Mouse (Mus musculus) midbrain, embryonic 15.5 days (tissue): ENCODE results near the gene Phlpp1. TPM values are rescaled to one million over a fixed set of nuclear protein-coding genes. Genes with fewer than 3 reads are reported as not detected.

Experiments
- ATAC-seq: fragments of 200-750 bp; cut with Nextera tagmentation; replicated peaks from 2 replicates; pipeline ENCODE4 v1.8.0; 2017; ENCODE audit warnings: moderate TSS enrichment
- H3K27ac ChIP-seq: fragments of 300-500 bp; sonication (generic); 2 replicates; pipeline ENCODE4 v1.5.1; 2015; ENCODE audit warnings: mild to moderate bottlenecking, inconsistent platforms
- H3K27me3 ChIP-seq: fragments of 300-500 bp; sonication (generic); replicated peaks from 2 replicates; pipeline ENCODE4 v1.6.1; 2015; ENCODE audit warnings: inconsistent platforms
- H3K36me3 ChIP-seq: fragments of 300-500 bp; sonication (generic); replicated peaks from 2 replicates; pipeline ENCODE4 v1.6.1; 2015; ENCODE audit warnings: inconsistent platforms
- H3K4me1 ChIP-seq: fragments of 300-500 bp; sonication (generic); 2 replicates; pipeline ENCODE4 v1.6.1; 2015; ENCODE audit warnings: inconsistent platforms
- H3K4me2 ChIP-seq: fragments of 300-500 bp; sonication (generic); 2 replicates; pipeline ENCODE4 v1.6.1; 2015; ENCODE audit warnings: inconsistent platforms, mild to moderate bottlenecking, moderate library complexity
- H3K4me3 ChIP-seq: fragments of 300-500 bp; sonication (generic); 2 replicates; pipeline ENCODE4 v1.5.1; 2015; ENCODE audit warnings: mild to moderate bottlenecking, inconsistent platforms
- H3K9ac ChIP-seq: fragments of 300-500 bp; sonication (generic); 2 replicates; pipeline ENCODE4 v1.6.1; 2015; ENCODE audit warnings: mild to moderate bottlenecking, inconsistent platforms
- H3K9me3 ChIP-seq: fragments of 300-500 bp; sonication (generic); 2 replicates; pipeline ENCODE4 v1.6.1; 2016; ENCODE audit warnings: inconsistent platforms
- WGBS: fragments of 180-500 bp; shearing (Covaris S2); methylation state at CpG from one replicate; pipeline ENCODE4 v1.1.7; 2015; ENCODE audit warnings: mixed read lengths; 5-methylcytosine and 5-hydroxymethylcytosine counted together
- polyA plus RNA-seq: library from polyadenylated mRNA; unstranded; fragments of >200 nt; fragmentation: Nextera tagmentation; extraction: Ambion mirVana; gene quantifications from 2 replicates; pipeline ENCODE4 v1.2.1, GENCODE M21; 2015

The Phlpp1 gene
- polyA plus RNA-seq, 1 experiment from 2014 or later = 8.0 TPM

DNA sequence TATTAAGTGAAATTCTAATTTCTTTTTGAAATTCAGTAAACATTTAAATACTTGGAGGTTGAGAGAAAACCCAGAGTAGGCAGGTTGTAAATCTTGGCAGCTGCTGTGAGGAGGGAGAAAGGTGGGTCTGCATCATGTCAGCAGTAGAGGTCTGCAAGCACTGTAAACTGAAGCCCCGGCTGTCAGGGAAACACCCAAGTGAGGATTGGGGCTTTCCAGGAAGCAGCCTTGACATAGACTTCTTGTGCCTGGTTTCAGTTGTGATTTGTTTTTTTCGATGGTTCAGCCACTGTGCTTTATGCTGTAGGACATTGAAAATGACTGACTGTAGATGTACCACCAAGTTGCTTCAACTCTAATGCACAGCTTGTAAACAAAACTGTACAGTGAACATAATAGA is 180.0 kb downstream of the Phlpp1 start:
- Histone ChIP-seq H3K4me2 (no peak overlapping the region), H3K4me1 (no peaks in the 10 kb centered on the region), H3K9me3 (no peaks in the 10 kb centered on the region), H3K27ac (no peak overlapping the region), H3K36me3 (no peaks in the 10 kb centered on the region), H3K9ac (no peak overlapping the region), H3K27me3 (no peaks in the 10 kb centered on the region), H3K4me3 (no peak overlapping the region)
- no peak for ATAC-seq
- WGBS = 85% methylated on average over 2 of the region's 2 CpGs

GRCm38 (mm10) chr1:106352801-106353511 is 181.4 kb downstream of the Phlpp1 start:
- Histone ChIP-seq H3K27me3 (no peaks in the 10 kb centered on the region), H3K4me2 (no peak overlapping the region), H3K36me3 (no peaks in the 10 kb centered on the region), H3K9me3 (no peaks in the 10 kb centered on the region), H3K4me3 (no peak overlapping the region), H3K27ac (no peak overlapping the region), H3K4me1 (no peaks in the 10 kb centered on the region), H3K9ac (no peak overlapping the region)
- no peak for ATAC-seq
- WGBS = 93% methylated on average over 2 of the region's 2 CpGs

DNA sequence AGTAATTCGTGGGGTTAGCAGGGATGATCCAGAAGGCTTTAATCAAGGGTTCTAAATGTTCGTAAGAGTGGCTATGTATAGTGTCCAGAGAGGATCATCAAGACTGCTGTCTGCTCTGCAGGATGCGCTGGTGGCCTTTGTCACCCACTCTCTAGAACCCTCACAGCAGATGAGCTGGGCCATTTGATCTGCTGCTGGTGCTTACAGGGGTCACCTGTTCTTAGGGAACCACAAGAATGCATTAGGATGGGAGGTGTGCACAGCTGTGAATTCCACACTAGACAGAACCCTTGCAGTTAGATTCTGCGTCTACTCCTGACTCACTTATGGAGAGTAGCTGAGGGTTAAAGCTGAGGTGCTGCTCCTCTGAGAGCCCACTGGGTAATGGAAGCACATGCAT is 182.4 kb downstream of the Phlpp1 start:
- Histone ChIP-seq H3K9ac (no peak overlapping the region), H3K36me3 (no peaks in the 10 kb centered on the region), H3K4me2 (no peak overlapping the region), H3K27ac (no peak overlapping the region), H3K9me3 (no peaks in the 10 kb centered on the region), H3K4me3 (no peak overlapping the region), H3K27me3 (no peaks in the 10 kb centered on the region), H3K4me1 (no peaks in the 10 kb centered on the region)
- ATAC-seq = no peak
- 89% methylated on average over 4 of the region's 4 CpGs for WGBS

DNA sequence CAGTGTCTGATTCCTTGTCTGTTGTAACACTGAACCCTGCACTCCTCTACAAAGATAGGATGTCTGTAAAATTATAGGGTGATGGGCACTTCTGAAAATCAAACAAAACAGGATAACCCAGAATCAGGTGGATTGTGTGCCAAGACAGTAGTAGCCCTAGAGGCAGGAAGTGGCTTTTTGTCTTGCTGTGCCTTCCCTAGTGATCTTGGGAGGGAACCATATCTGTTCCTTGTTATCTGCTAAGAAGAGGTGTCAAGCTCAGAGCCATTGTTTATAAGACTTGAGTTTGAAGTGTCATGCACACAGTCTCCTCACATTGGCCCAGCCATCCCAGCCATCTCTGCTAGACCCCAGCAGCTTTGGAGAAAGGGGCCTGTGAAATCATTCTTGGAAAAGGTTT is 187.9 kb downstream of the Phlpp1 start:
- no peak for ATAC-seq
- Histone ChIP-seq H3K9ac (no peak overlapping the region), H3K36me3 (no peaks in the 10 kb centered on the region; the same call in 1 of the 2 replicates), H3K27ac (no peak overlapping the region), H3K9me3 (no peaks in the 10 kb centered on the region), H3K4me2 (no peak overlapping the region), H3K27me3 (no peaks in the 10 kb centered on the region), H3K4me3 (no peak overlapping the region), H3K4me1 (no peaks in the 10 kb centered on the region)

- no peak overlapping the region for H3K9ac ChIP-seq
- no peak overlapping the region for H3K4me3 ChIP-seq
- no peak overlapping the region for H3K4me2 ChIP-seq
- H3K4me1 ChIP-seq = no peaks in the 10 kb centered on the region
- no peaks in the 10 kb centered on the region for H3K9me3 ChIP-seq
- WGBS = 89% methylated on average over 3 of the region's 3 CpGs
- H3K27ac ChIP-seq = no peak overlapping the region
- no peaks in the 10 kb centered on the region for H3K27me3 ChIP-seq
- H3K36me3 ChIP-seq = no peaks in the 10 kb centered on the region; the same call in 1 of the 2 replicates
- ATAC-seq = no peak
Measured at GRCm38 (mm10) chr1:106362841-106363604, 191.5 kb downstream of the Phlpp1 start.

DNA sequence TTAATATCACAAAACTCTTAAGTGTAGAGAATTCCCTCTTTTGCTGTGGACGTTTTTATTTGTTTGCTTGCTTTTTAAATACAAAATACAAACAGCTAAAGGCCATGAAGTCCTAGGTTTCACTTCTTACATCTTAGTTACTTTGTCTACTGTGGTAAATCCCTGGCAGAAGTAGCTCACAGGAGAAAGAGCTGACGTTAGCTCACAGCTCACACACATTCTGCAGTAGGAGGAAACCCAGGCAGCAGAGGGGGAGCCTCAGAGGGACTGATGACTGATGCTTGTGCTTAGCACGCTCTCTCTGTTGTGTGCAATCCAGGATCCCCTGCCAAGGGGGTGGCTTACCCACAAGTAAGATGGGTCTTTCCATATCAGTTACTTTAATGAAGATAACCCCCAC is 197.8 kb downstream of the Phlpp1 start:
- H3K36me3 ChIP-seq = peaks cover 4% of the 10 kb centered on the region; the same call in 1 of the 2 replicates
- ATAC-seq = no peak
- 87% methylated on average over 3 of the region's 3 CpGs for WGBS
- H3K4me3 ChIP-seq = no peak overlapping the region
- H3K27me3 ChIP-seq = no peaks in the 10 kb centered on the region
- H3K27ac ChIP-seq = no peak overlapping the region
- H3K4me1 ChIP-seq = no peaks in the 10 kb centered on the region
- H3K4me2 ChIP-seq = no peak overlapping the region
- H3K9me3 ChIP-seq = no peaks in the 10 kb centered on the region
- no peak overlapping the region for H3K9ac ChIP-seq

GRCm38 (mm10) chr1:106372446-106372845 is 200.9 kb downstream of the Phlpp1 start:
- no peaks in the 10 kb centered on the region for H3K4me1 ChIP-seq
- H3K4me3 ChIP-seq = no peak overlapping the region
- H3K9ac ChIP-seq = no peak overlapping the region
- H3K9me3 ChIP-seq = no peaks in the 10 kb centered on the region
- 88% methylated on average over 2 of the region's 2 CpGs for WGBS
- peaks cover 4% of the 10 kb centered on the region; the same call in 1 of the 2 replicates for H3K36me3 ChIP-seq
- no peaks in the 10 kb centered on the region for H3K27me3 ChIP-seq
- no peak overlapping the region for H3K27ac ChIP-seq
- no peak overlapping the region for H3K4me2 ChIP-seq
- ATAC-seq = no peak

DNA sequence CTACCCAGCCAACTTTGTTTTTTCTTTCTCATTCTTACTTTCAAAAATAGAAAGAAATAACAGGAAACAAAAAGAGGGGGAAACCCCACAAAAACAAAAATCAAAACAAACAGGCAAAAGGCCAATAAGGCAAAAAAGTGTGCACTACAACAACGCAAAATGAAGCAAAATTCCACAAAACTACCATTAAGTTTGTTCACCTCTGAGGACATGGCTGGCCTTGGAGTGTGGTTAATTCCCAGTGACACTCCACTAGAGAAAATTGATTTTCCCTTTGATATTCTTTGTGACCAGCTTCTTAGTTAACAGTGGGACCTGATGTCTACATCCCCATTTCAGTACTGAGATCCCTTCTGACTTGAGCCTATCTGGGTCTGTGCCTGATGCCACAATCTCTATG is 202.1 kb downstream of the Phlpp1 start:
- Histone ChIP-seq H3K9ac (no peak overlapping the region), H3K27ac (no peak overlapping the region), H3K27me3 (no peaks in the 10 kb centered on the region), H3K9me3 (no peaks in the 10 kb centered on the region), H3K4me2 (no peak overlapping the region), H3K4me3 (no peak overlapping the region), H3K4me1 (no peaks in the 10 kb centered on the region), H3K36me3 (peaks cover 4% of the 10 kb centered on the region; the same call in 1 of the 2 replicates)
- WGBS = 100% methylated on average over 1 of the region's 1 CpGs
- ATAC-seq = no peak

- Histone ChIP-seq H3K27ac (no peak overlapping the region), H3K4me3 (no peak overlapping the region), H3K9ac (no peak overlapping the region), H3K9me3 (no peaks in the 10 kb centered on the region), H3K4me2 (no peak overlapping the region), H3K4me1 (no peaks in the 10 kb centered on the region), H3K27me3 (no peaks in the 10 kb centered on the region), H3K36me3 (peaks cover 4% of the 10 kb centered on the region; the same call in 1 of the 2 replicates)
- ATAC-seq = no peak
- WGBS = 97% methylated on average over 2 of the region's 2 CpGs
Measured at GRCm38 (mm10) chr1:106374274-106374673, 202.7 kb downstream of the Phlpp1 start.

DNA sequence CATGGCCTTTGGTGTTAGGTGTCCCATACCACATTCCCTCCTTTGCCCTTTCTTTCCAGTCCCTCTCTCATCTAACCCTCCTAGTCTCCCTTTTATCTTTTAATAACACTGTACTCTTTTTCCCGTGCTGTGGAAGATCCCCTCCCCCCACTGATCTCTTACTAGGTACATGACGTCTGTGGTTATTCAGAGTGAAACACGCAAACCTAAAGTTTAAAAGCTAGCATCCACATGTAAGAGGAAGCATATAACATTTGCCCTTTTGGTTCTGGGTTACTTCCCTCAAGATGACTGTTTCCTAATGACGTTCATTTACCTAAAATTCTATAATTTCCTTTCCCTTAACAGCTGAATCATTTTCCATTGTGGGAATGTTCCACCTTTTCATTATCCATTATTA is 203.4 kb downstream of the Phlpp1 start:
- WGBS = 86% methylated on average over 4 of the region's 4 CpGs
- H3K27ac ChIP-seq = no peak overlapping the region
- H3K9ac ChIP-seq = no peak overlapping the region
- H3K36me3 ChIP-seq = no peaks in the 10 kb centered on the region; the same call in 1 of the 2 replicates
- no peaks in the 10 kb centered on the region for H3K27me3 ChIP-seq
- ATAC-seq = no peak
- H3K4me1 ChIP-seq = no peaks in the 10 kb centered on the region
- no peak overlapping the region for H3K4me2 ChIP-seq
- no peaks in the 10 kb centered on the region for H3K9me3 ChIP-seq
- no peak overlapping the region for H3K4me3 ChIP-seq

GRCm38 (mm10) chr1:106376003-106376402 is 204.5 kb downstream of the Phlpp1 start:
- no peak overlapping the region for H3K4me2 ChIP-seq
- H3K36me3 ChIP-seq = no peaks in the 10 kb centered on the region
- H3K9me3 ChIP-seq = no peaks in the 10 kb centered on the region
- no peak overlapping the region for H3K4me3 ChIP-seq
- no peaks in the 10 kb centered on the region for H3K27me3 ChIP-seq
- H3K27ac ChIP-seq = no peak overlapping the region
- no peaks in the 10 kb centered on the region; the same call in none of the 2 replicates for H3K4me1 ChIP-seq
- H3K9ac ChIP-seq = no peak overlapping the region
- 85% methylated on average over 3 of the region's 3 CpGs for WGBS
- ATAC-seq = no peak

DNA sequence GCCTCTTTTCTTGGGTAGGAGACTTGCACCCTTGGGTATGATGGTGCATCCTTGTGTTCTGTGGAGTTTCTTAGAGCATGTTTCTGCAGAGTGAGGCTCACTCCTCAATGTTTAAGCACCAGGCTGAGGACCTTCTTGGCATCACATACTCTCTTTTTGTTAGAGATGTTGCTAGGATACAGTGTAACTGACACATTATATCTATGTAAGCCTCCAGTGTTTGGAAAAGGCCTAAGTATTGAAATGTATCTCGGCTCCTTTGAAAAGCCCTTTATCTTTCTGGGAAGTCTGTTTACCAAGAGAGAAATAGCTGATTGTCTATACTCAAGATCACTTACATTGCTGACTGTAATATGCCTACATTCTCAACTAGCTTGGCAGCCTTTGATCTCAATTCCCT is 208.9 kb downstream of the Phlpp1 start:
- H3K9ac ChIP-seq = no peak overlapping the region
- 12% methylated on average over 1 of the region's 1 CpGs for WGBS
- no peak overlapping the region for H3K4me3 ChIP-seq
- no peak overlapping the region for H3K4me2 ChIP-seq
- H3K9me3 ChIP-seq = no peaks in the 10 kb centered on the region
- no peak overlapping the region for H3K27ac ChIP-seq
- H3K27me3 ChIP-seq = no peaks in the 10 kb centered on the region
- H3K36me3 ChIP-seq = no peaks in the 10 kb centered on the region
- ATAC-seq = peak; percentile 71; the same call in 1 of the 2 replicates
- no peaks in the 10 kb centered on the region; the same call in none of the 2 replicates for H3K4me1 ChIP-seq
